Mouse (Mus musculus): Measurements from ENCODE around the gene Wdr44.

DNA sequence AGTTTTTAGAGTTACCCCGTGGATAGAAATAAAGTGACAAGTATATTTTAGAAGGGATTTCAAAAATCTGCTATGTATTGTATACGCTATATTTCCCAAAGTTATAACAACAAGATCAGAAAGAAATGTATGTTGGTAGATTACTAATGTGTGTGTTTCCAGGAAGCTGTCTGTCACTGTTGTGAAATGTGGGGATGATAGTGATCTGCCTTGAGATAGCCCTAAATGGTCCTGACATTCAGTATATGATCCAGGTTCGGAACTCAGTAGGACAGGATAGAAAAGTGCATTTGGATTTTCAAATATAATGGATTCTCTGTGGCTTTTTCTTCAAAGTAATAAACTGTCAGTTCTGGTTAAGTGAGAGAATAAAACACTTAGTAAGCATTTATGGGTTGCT lies 1.7 kb downstream of the Wdr44 start:
- no peak for TF ChIP-seq CTCF (IDR thresholded peaks at IDR 0.05; ENCODE audit: insufficient read depth, low read length)
- no peak for TF ChIP-seq POLR2A (IDR thresholded peaks at IDR 0.05; ENCODE audit: borderline replicate concordance, extremely low read depth, low read depth, low read length)
